Mouse (Mus musculus): Measurements from ENCODE around the gene Pcdh9. TPM values are rescaled to one million over a fixed set of nuclear protein-coding genes. Genes with fewer than 3 reads are reported as not detected.
A peak's percentile ranks its signal among the peaks of the same experiment; 100 is the strongest.

Gene Pcdh9
- polyA plus RNA-seq, 1 experiment from 2014 or later, result 71.7 TPM

- 92% methylated on average over 2 of the region's 2 CpGs for WGBS
- H3K9ac ChIP-seq (replicated peaks), result no peak overlapping the region
These were observed 475.0 kb downstream of the Pcdh9 start for GRCm38 (mm10) chr14:93415496-93415895.

GRCm38 (mm10) chr14:93409314-93409713, 481.2 kb downstream of the Pcdh9 start:
- Histone ChIP-seq H3K9ac (replicated peaks) (no peak overlapping the region), H3K4me3 (no peak overlapping the region), H3K4me1 (no peaks in the 10 kb centered on the region), H3K36me3 (no peaks in the 10 kb centered on the region), H3K4me2 (replicated peaks) (no peak overlapping the region), H3K9me3 (0 out of 2 replicates have a peak, but pooled peaks cover 3% of the 10 kb centered on the region), H3K27me3 (no peaks in the 10 kb centered on the region), H3K27ac (replicated peaks) (no peak overlapping the region)
- no peak for ATAC-seq (ENCODE audit: low FRiP score, low read depth)
- WGBS, result 91% methylated on average over 1 of the region's 1 CpGs

More at GRCm38 (mm10) chr14:93415496-93415895, 475.0 kb downstream of the Pcdh9 start:
- ATAC-seq (ENCODE audit: low FRiP score, low read depth), result no peak
- no peaks in the 10 kb centered on the region for H3K36me3 ChIP-seq
- H3K4me2 ChIP-seq (replicated peaks), result no peak overlapping the region
- 0 out of 2 replicates have a peak, but pooled peaks cover 3% of the 10 kb centered on the region for H3K9me3 ChIP-seq
- no peak overlapping the region for H3K4me3 ChIP-seq
- H3K27ac ChIP-seq (replicated peaks), result no peak overlapping the region
- 0 out of 2 replicates have a peak, but pooled peaks cover 4% of the 10 kb centered on the region for H3K4me1 ChIP-seq
- H3K27me3 ChIP-seq, result no peaks in the 10 kb centered on the region

DNA sequence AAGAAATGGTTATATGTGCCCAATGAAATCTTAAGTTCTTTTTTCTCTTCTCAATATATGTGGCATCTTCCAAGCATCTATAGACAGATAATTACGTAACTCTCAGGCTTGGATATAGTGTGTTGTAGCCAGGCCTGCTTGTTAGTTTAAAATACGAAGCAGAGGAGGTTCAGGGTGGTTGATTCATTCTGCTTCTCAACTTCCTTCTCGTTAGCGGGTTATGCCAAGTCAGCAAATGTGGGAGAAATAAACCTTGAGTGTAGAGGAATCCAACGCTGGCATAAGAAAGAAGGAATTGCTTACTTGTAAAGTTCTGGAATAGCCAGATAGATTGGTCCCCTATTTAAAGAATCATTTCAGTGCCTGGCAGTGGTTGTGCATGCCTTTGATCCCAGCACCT, 482.7 kb downstream of the Pcdh9 start:
- Histone ChIP-seq H3K4me1 (no peaks in the 10 kb centered on the region), H3K9me3 (0 out of 2 replicates have a peak, but pooled peaks cover under 1% of the 10 kb centered on the region), H3K4me2 (replicated peaks) (no peak overlapping the region), H3K9ac (replicated peaks) (no peak overlapping the region), H3K36me3 (no peaks in the 10 kb centered on the region), H3K4me3 (no peak overlapping the region), H3K27ac (replicated peaks) (no peak overlapping the region), H3K27me3 (no peaks in the 10 kb centered on the region)
- WGBS, result 92% methylated on average over 5 of the region's 5 CpGs
- no peak for ATAC-seq (ENCODE audit: low FRiP score, low read depth)

- Histone ChIP-seq H3K9me3 (no peaks in the 10 kb centered on the region), H3K4me1 (no peaks in the 10 kb centered on the region), H3K36me3 (no peaks in the 10 kb centered on the region), H3K4me2 (replicated peaks) (no peak overlapping the region), H3K4me3 (no peak overlapping the region), H3K9ac (replicated peaks) (no peak overlapping the region), H3K27me3 (no peaks in the 10 kb centered on the region), H3K27ac (replicated peaks) (no peak overlapping the region)
- WGBS, result 91% methylated on average over 2 of the region's 2 CpGs
- ATAC-seq (ENCODE audit: low FRiP score, low read depth), result no peak
These were observed 505.4 kb downstream of the Pcdh9 start for GRCm38 (mm10) chr14:93385090-93385489.

DNA sequence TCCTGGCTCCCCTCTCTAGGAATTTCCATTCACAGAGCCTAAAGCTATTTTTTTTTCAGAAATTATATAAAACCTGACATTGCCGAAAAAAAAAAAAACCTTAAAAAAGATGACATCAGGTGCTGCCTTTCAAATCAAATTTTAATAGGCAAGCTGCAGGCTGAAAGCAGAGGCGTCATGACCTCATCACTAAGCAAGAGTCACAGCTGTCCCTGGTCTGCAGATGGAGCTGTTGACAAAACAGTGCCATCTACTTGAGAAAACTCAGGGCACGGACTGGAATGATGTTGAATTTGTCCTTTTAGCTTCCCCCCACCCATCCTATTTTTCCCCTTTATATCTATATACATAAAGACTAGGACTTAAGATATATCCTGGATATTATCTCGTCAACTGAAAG, 509.3 kb downstream of the Pcdh9 start:
- Histone ChIP-seq H3K27ac (replicated peaks) (no peak overlapping the region), H3K9me3 (no peaks in the 10 kb centered on the region), H3K27me3 (no peaks in the 10 kb centered on the region), H3K36me3 (no peaks in the 10 kb centered on the region), H3K9ac (replicated peaks) (no peak overlapping the region), H3K4me2 (replicated peaks) (no peak overlapping the region), H3K4me3 (no peak overlapping the region), H3K4me1 (no peaks in the 10 kb centered on the region)
- 41% methylated on average over 4 of the region's 4 CpGs for WGBS
- peak; percentile 75 for ATAC-seq (ENCODE audit: low FRiP score, low read depth)

GRCm38 (mm10) chr14:93380757-93381156, 509.7 kb downstream of the Pcdh9 start:
- ATAC-seq (ENCODE audit: low FRiP score, low read depth), result peak; percentile 70
- Histone ChIP-seq H3K36me3 (no peaks in the 10 kb centered on the region), H3K4me1 (no peaks in the 10 kb centered on the region), H3K4me2 (replicated peaks) (no peak overlapping the region), H3K27me3 (no peaks in the 10 kb centered on the region), H3K9me3 (no peaks in the 10 kb centered on the region), H3K9ac (replicated peaks) (no peak overlapping the region), H3K27ac (replicated peaks) (no peak overlapping the region), H3K4me3 (no peak overlapping the region)
- 45% methylated on average over 1 of the region's 1 CpGs for WGBS

GRCm38 (mm10) chr14:93376159-93376558, 514.3 kb downstream of the Pcdh9 start:
- 82% methylated on average over 4 of the region's 4 CpGs for WGBS
- H3K4me2 ChIP-seq (replicated peaks), result no peak overlapping the region
- no peak for ATAC-seq (ENCODE audit: low FRiP score, low read depth)
- H3K4me3 ChIP-seq, result no peak overlapping the region
- no peaks in the 10 kb centered on the region for H3K4me1 ChIP-seq
- H3K27ac ChIP-seq (replicated peaks), result no peak overlapping the region
- no peaks in the 10 kb centered on the region for H3K36me3 ChIP-seq
- no peaks in the 10 kb centered on the region for H3K27me3 ChIP-seq
- H3K9ac ChIP-seq (replicated peaks), result no peak overlapping the region
- H3K9me3 ChIP-seq, result no peaks in the 10 kb centered on the region

- Histone ChIP-seq H3K36me3 (no peaks in the 10 kb centered on the region), H3K9me3 (no peaks in the 10 kb centered on the region), H3K27ac (replicated peaks) (no peak overlapping the region), H3K4me2 (replicated peaks) (no peak overlapping the region), H3K4me3 (no peak overlapping the region), H3K4me1 (no peaks in the 10 kb centered on the region), H3K9ac (replicated peaks) (no peak overlapping the region), H3K27me3 (no peaks in the 10 kb centered on the region)
- ATAC-seq (ENCODE audit: low FRiP score, low read depth), result no peak
- WGBS, result 70% methylated on average over 4 of the region's 4 CpGs
These were observed 516.3 kb downstream of the Pcdh9 start for GRCm38 (mm10) chr14:93374181-93374580.

DNA sequence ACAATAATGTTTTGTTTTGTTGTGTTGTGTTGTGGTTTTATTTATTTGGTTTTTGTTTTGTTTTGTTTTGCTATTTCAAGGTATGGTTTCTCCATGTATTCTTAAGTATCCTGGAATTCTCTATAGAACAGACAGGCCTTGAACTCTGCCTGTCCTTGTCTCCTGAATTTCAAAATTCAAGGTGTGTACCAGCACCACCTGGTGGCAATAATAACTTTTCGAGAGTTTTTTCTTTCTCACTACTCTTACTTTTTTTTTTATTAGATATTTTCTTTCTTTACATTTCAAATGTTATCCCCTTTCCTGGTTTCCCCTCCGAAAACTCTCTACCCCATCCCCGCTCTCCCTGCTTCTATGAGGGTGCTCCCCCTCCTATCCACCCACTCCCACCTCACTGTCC, 536.3 kb downstream of the Pcdh9 start:
- WGBS, result 92% methylated on average over 3 of the region's 3 CpGs
- Histone ChIP-seq H3K4me3 (no peak overlapping the region), H3K4me2 (replicated peaks) (no peak overlapping the region), H3K36me3 (no peaks in the 10 kb centered on the region), H3K9me3 (no peaks in the 10 kb centered on the region), H3K27ac (replicated peaks) (no peak overlapping the region), H3K27me3 (no peaks in the 10 kb centered on the region), H3K4me1 (no peaks in the 10 kb centered on the region), H3K9ac (replicated peaks) (no peak overlapping the region)
- no peak for ATAC-seq (ENCODE audit: low FRiP score, low read depth)

GRCm38 (mm10) chr14:93350906-93351305, 539.6 kb downstream of the Pcdh9 start:
- Histone ChIP-seq H3K9ac (replicated peaks) (no peak overlapping the region), H3K27ac (replicated peaks) (no peak overlapping the region), H3K9me3 (no peaks in the 10 kb centered on the region), H3K27me3 (no peaks in the 10 kb centered on the region), H3K36me3 (no peaks in the 10 kb centered on the region), H3K4me1 (0 out of 2 replicates have a peak, but pooled peaks cover 2% of the 10 kb centered on the region), H3K4me3 (no peak overlapping the region), H3K4me2 (replicated peaks) (no peak overlapping the region)
- no peak for ATAC-seq (ENCODE audit: low FRiP score, low read depth)
- WGBS, result 37% methylated on average over 6 of the region's 6 CpGs

DNA sequence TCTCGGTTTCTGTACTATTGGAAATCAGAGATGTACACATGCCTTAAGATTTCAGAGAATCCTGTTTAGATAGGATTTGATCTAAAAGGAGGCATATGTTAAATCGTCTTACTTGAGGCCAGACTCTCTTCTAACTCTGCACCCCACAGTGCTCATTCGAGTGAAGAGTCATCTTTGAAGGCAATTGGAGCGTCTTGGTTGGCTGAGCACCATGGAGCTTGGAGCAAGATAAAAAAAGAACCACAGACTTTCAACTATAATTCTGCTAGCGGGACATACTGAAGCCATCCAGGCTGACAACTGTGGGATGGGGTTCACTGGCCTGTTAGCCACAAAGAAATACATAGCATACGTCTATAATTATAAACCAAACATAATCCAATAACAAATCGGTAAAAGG, 541.3 kb downstream of the Pcdh9 start:
- H3K9ac ChIP-seq (replicated peaks), result no peak overlapping the region
- no peak for ATAC-seq (ENCODE audit: low FRiP score, low read depth)
- H3K4me1 ChIP-seq, result 0 out of 2 replicates have a peak, but pooled peaks cover 2% of the 10 kb centered on the region
- no peaks in the 10 kb centered on the region for H3K36me3 ChIP-seq
- no peaks in the 10 kb centered on the region for H3K27me3 ChIP-seq
- 25% methylated on average over 7 of the region's 7 CpGs for WGBS
- no peak overlapping the region for H3K4me2 ChIP-seq (replicated peaks)
- no peak overlapping the region for H3K4me3 ChIP-seq
- H3K9me3 ChIP-seq, result no peaks in the 10 kb centered on the region
- H3K27ac ChIP-seq (replicated peaks), result no peak overlapping the region

GRCm38 (mm10) chr14:93347031-93347430, 543.4 kb downstream of the Pcdh9 start:
- Histone ChIP-seq H3K36me3 (no peaks in the 10 kb centered on the region), H3K9me3 (no peaks in the 10 kb centered on the region), H3K27me3 (no peaks in the 10 kb centered on the region), H3K27ac (replicated peaks) (no peak overlapping the region), H3K9ac (replicated peaks) (no peak overlapping the region), H3K4me3 (no peak overlapping the region), H3K4me2 (replicated peaks) (no peak overlapping the region), H3K4me1 (0 out of 2 replicates have a peak, but pooled peaks cover 2% of the 10 kb centered on the region)
- WGBS, result 11% methylated on average over 2 of the region's 2 CpGs
- ATAC-seq (ENCODE audit: low FRiP score, low read depth), result no peak

GRCm38 (mm10) chr14:93342781-93343180, 547.7 kb downstream of the Pcdh9 start:
- 75% methylated on average over 3 of the region's 3 CpGs for WGBS

More at GRCm38 (mm10) chr14:93342781-93343180, 547.7 kb downstream of the Pcdh9 start:
- H3K4me1 ChIP-seq, result 0 out of 2 replicates have a peak, but pooled peaks cover 2% of the 10 kb centered on the region
- no peak overlapping the region for H3K4me3 ChIP-seq
- H3K27me3 ChIP-seq, result no peaks in the 10 kb centered on the region
- H3K36me3 ChIP-seq, result no peaks in the 10 kb centered on the region
- no peak for ATAC-seq (ENCODE audit: low FRiP score, low read depth)
- no peak overlapping the region for H3K9ac ChIP-seq (replicated peaks)
- H3K27ac ChIP-seq (replicated peaks), result no peak overlapping the region
- H3K4me2 ChIP-seq (replicated peaks), result no peak overlapping the region
- no peaks in the 10 kb centered on the region for H3K9me3 ChIP-seq

Measured in midbrain, embryonic 12.5 days (tissue).